Mouse (Mus musculus) forebrain, embryonic 13.5 days (tissue): ENCODE measurements around the gene Slc45a3. TPM values are rescaled to one million over a fixed set of nuclear protein-coding genes. Genes with fewer than 3 reads are reported as not detected.

Experiments used
- ATAC-seq: fragments of 200-750 bp; cut with Nextera tagmentation; 2 replicates; pipeline ENCODE4 v1.8.0; 2017
- H3K27ac ChIP-seq: fragments of 300-500 bp; sonication (generic); 2 replicates; pipeline ENCODE4 v1.5.1; 2015; ENCODE audit warnings: inconsistent platforms, mild to moderate bottlenecking, moderate library complexity
- H3K27me3 ChIP-seq: fragments of 300-500 bp; sonication (generic); 2 replicates; pipeline ENCODE4 v1.6.1; 2015; ENCODE audit warnings: mild to moderate bottlenecking, inconsistent platforms
- H3K36me3 ChIP-seq: fragments of 300-500 bp; sonication (generic); 2 replicates; pipeline ENCODE4 v1.6.1; 2015; ENCODE audit warnings: mild to moderate bottlenecking, inconsistent platforms; ENCODE audit not compliant: poor library complexity, severe bottlenecking
- H3K4me1 ChIP-seq: fragments of 300-500 bp; sonication (generic); 2 replicates; pipeline ENCODE4 v1.6.1; 2015; ENCODE audit warnings: inconsistent platforms
- H3K4me2 ChIP-seq: fragments of 300-500 bp; sonication (generic); 2 replicates; pipeline ENCODE4 v1.6.1; 2015; ENCODE audit warnings: inconsistent platforms, mild to moderate bottlenecking, moderate library complexity
- H3K4me3 ChIP-seq: fragments of 300-500 bp; sonication (generic); 2 replicates; pipeline ENCODE4 v1.5.1; 2015; ENCODE audit warnings: mild to moderate bottlenecking, inconsistent platforms
- H3K9ac ChIP-seq: fragments of 300-500 bp; sonication (generic); 2 replicates; pipeline ENCODE4 v1.6.1; 2015; ENCODE audit warnings: mild to moderate bottlenecking, inconsistent platforms
- H3K9me3 ChIP-seq: fragments of 300-500 bp; sonication (generic); replicated peaks from 2 replicates; pipeline ENCODE4 v1.6.1; 2016; ENCODE audit warnings: inconsistent platforms
- WGBS: fragments of 180-500 bp; shearing (Covaris S2); methylation state at CpG from one replicate; pipeline ENCODE4 v1.1.7; 2015; 5-methylcytosine and 5-hydroxymethylcytosine counted together
- polyA plus RNA-seq: library from polyadenylated mRNA; unstranded; fragments of >200 nt; fragmentation: Nextera tagmentation; extraction: Ambion mirVana; gene quantifications from 2 replicates; pipeline ENCODE4 v1.2.1, GENCODE M21; 2015

Slc45a3 gene
- polyA plus RNA-seq, 1 experiment from 2014 or later, result 2.6 TPM

- Histone ChIP-seq H3K27ac (no peak overlapping the region), H3K9ac (no peak overlapping the region), H3K4me2 (no peak overlapping the region), H3K4me1 (peaks cover 41% of the 10 kb centered on the region), H3K36me3 (no peaks in the 10 kb centered on the region), H3K4me3 (no peak overlapping the region), H3K27me3 (peaks cover 17% of the 10 kb centered on the region), H3K9me3 (no peaks in the 10 kb centered on the region)
- ATAC-seq, result no peak
- WGBS, result 28% methylated on average over 3 of the region's 3 CpGs
Observed at GRCm38 (mm10) chr1:131968556-131968955, 5.8 kb downstream of the Slc45a3 start.

DNA sequence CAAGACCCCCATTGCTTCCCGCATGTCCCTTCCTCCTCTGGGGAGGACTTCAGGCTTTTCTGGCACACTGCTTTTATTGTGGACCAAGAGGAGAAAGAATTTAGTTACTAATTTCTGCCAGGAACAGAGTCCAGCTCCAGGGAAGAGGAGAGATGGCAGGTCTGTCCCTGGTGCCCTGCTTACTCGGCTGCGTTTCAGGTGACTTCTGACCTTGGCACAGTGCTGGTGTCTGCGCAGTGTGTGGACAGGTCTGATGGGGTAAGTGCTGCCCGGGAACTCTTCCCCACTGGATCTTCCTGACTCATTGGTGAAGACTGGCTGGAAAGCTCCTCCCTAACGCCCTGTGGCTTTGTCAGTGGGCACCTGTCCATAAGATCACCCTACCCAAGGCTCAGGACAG is 6.2 kb downstream of the Slc45a3 start:
- H3K9ac ChIP-seq, result no peak overlapping the region
- H3K4me1 ChIP-seq, result peaks cover 39% of the 10 kb centered on the region
- no peaks in the 10 kb centered on the region for H3K9me3 ChIP-seq

DNA sequence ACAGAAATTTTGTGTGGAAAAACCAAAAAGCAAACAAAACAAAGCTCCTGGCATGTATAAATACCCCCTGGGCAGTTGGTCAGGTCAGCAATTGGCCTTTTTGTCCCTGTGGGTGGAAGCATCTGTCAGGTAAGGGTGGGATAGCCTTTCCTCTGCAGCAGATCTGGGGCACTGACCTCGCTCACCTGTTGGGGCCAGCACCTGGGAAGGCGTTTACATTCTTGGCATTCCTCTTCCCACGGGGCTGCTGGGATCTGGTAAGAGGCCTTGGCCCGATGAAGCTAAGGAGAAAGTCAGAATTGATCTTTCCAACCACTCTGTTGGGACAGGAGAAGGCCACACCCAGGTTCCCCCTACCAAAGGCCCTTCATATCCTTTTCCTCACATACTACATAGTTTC is 7.1 kb downstream of the Slc45a3 start:
- Histone ChIP-seq H3K4me2 (no peak overlapping the region), H3K9me3 (no peaks in the 10 kb centered on the region), H3K27me3 (0 out of 2 replicates have a peak, but pooled peaks cover 5% of the 10 kb centered on the region), H3K36me3 (no peaks in the 10 kb centered on the region), H3K4me3 (no peak overlapping the region), H3K4me1 (peaks cover 36% of the 10 kb centered on the region), H3K9ac (no peak overlapping the region), H3K27ac (0 out of 2 replicates have a peak overlapping the region, but pooled peaks have one; percentile 81)
- ATAC-seq, result no peak
- WGBS, result 50% methylated on average over 4 of the region's 4 CpGs

More for the DNA sequence above, 6.2 kb downstream of the Slc45a3 start:
- no peak for ATAC-seq
- Histone ChIP-seq H3K4me2 (no peak overlapping the region), H3K4me3 (no peak overlapping the region), H3K36me3 (no peaks in the 10 kb centered on the region), H3K27me3 (peaks cover 13% of the 10 kb centered on the region), H3K27ac (no peak overlapping the region)
- WGBS, result 72% methylated on average over 6 of the region's 6 CpGs

- ATAC-seq, result no peak
- peaks cover 36% of the 10 kb centered on the region for H3K4me1 ChIP-seq
- WGBS, result 33% methylated on average over 5 of the region's 5 CpGs
- H3K4me3 ChIP-seq, result no peak overlapping the region
- H3K4me2 ChIP-seq, result peak overlapping the region; percentile 44; the same call in 1 of the 2 replicates
- peak overlapping the region; percentile 81 for H3K27ac ChIP-seq
- no peak overlapping the region for H3K9ac ChIP-seq
- no peaks in the 10 kb centered on the region for H3K9me3 ChIP-seq
- no peaks in the 10 kb centered on the region for H3K36me3 ChIP-seq
- H3K27me3 ChIP-seq, result 0 out of 2 replicates have a peak, but pooled peaks cover 5% of the 10 kb centered on the region
Observed at GRCm38 (mm10) chr1:131970322-131970660, 7.5 kb downstream of the Slc45a3 start.

GRCm38 (mm10) chr1:131970661-131971520 is 8.1 kb downstream of the Slc45a3 start:
- peak; percentile 73 for ATAC-seq
- H3K27me3 ChIP-seq, result 0 out of 2 replicates have a peak, but pooled peaks cover under 1% of the 10 kb centered on the region
- H3K27ac ChIP-seq, result peak overlapping the region; percentile 81
- H3K36me3 ChIP-seq, result no peaks in the 10 kb centered on the region
- H3K4me3 ChIP-seq, result no peak overlapping the region
- H3K4me2 ChIP-seq, result peak overlapping the region; percentile 44
- H3K9ac ChIP-seq, result peak overlapping the region; percentile 43; the same call in 1 of the 2 replicates
- 4% methylated on average over 15 of the region's 16 CpGs for WGBS
- H3K4me1 ChIP-seq, result peaks cover 41% of the 10 kb centered on the region
- H3K9me3 ChIP-seq, result no peaks in the 10 kb centered on the region

- peak overlapping the region; percentile 81 for H3K27ac ChIP-seq
- ATAC-seq, result peak; percentile 48; the same call in 1 of the 2 replicates
- H3K9me3 ChIP-seq, result no peaks in the 10 kb centered on the region
- H3K36me3 ChIP-seq, result no peaks in the 10 kb centered on the region
- peak overlapping the region; percentile 44 for H3K4me2 ChIP-seq
- H3K4me1 ChIP-seq, result peaks cover 41% of the 10 kb centered on the region
- H3K9ac ChIP-seq, result peak overlapping the region; percentile 36; the same call in 1 of the 2 replicates
- 3% methylated on average over 15 of the region's 15 CpGs for WGBS
- no peaks in the 10 kb centered on the region for H3K27me3 ChIP-seq
- H3K4me3 ChIP-seq, result no peak overlapping the region
Observed at GRCm38 (mm10) chr1:131971771-131972497, 9.2 kb downstream of the Slc45a3 start.

- Histone ChIP-seq H3K4me1 (peaks cover 41% of the 10 kb centered on the region), H3K4me2 (peak overlapping the region; percentile 44; the same call in 1 of the 2 replicates), H3K9me3 (no peaks in the 10 kb centered on the region), H3K27ac (peak overlapping the region; percentile 81; the same call in 1 of the 2 replicates), H3K4me3 (no peak overlapping the region), H3K36me3 (no peaks in the 10 kb centered on the region), H3K9ac (peak overlapping the region; percentile 36; the same call in 1 of the 2 replicates), H3K27me3 (no peaks in the 10 kb centered on the region)
- peak; percentile 3; the same call in 1 of the 2 replicates for ATAC-seq
- WGBS, result 12% methylated on average over 13 of the region's 13 CpGs
Observed at GRCm38 (mm10) chr1:131972498-131973334, 9.9 kb downstream of the Slc45a3 start.

- WGBS, result 81% methylated on average over 6 of the region's 6 CpGs
- H3K27ac ChIP-seq, result no peak overlapping the region
Observed at GRCm38 (mm10) chr1:131973991-131974390, 11.2 kb downstream of the Slc45a3 start.

GRCm38 (mm10) chr1:131976886-131977285 is 14.1 kb downstream of the Slc45a3 start:
- H3K27me3 ChIP-seq, result no peaks in the 10 kb centered on the region
- H3K27ac ChIP-seq, result no peak overlapping the region
- no peak overlapping the region for H3K9ac ChIP-seq
- no peaks in the 10 kb centered on the region for H3K9me3 ChIP-seq
- ATAC-seq, result no peak
- H3K4me1 ChIP-seq, result peaks cover 23% of the 10 kb centered on the region
- no peak overlapping the region for H3K4me2 ChIP-seq
- WGBS, result 87% methylated on average over 5 of the region's 5 CpGs
- H3K4me3 ChIP-seq, result no peak overlapping the region
- H3K36me3 ChIP-seq, result no peaks in the 10 kb centered on the region

More at GRCm38 (mm10) chr1:131973991-131974390, 11.2 kb downstream of the Slc45a3 start:
- H3K9ac ChIP-seq, result no peak overlapping the region
- no peak overlapping the region for H3K4me2 ChIP-seq
- peaks cover 41% of the 10 kb centered on the region for H3K4me1 ChIP-seq
- no peaks in the 10 kb centered on the region for H3K27me3 ChIP-seq
- ATAC-seq, result no peak
- H3K9me3 ChIP-seq, result no peaks in the 10 kb centered on the region
- H3K36me3 ChIP-seq, result no peaks in the 10 kb centered on the region
- no peak overlapping the region for H3K4me3 ChIP-seq

DNA sequence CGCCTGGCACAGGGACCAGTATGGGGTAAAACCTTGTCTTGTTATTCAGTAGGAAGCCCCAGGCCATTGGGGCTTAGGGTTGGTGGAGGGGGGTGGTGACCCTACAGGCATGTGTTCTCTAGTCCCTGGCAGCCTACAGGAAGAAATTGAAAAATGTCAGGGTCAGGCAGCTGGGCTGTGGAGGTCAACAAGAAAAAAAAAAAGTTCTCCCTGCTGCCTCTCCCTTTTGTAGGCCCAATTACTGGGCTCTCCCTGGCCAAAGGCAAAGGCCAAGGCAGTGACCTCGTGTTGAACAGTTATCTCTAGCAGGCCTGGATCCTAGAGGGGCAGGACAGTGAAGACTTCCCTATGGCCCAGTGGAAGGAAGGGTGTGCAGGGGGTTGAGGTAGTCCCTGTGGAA is 17.7 kb downstream of the Slc45a3 start:
- no peak for ATAC-seq
- Histone ChIP-seq H3K9ac (no peak overlapping the region), H3K36me3 (no peaks in the 10 kb centered on the region), H3K27me3 (no peaks in the 10 kb centered on the region), H3K4me1 (0 out of 2 replicates have a peak, but pooled peaks cover 11% of the 10 kb centered on the region), H3K9me3 (no peaks in the 10 kb centered on the region), H3K27ac (no peak overlapping the region), H3K4me3 (no peak overlapping the region), H3K4me2 (no peak overlapping the region)
- WGBS, result 30% methylated on average over 2 of the region's 2 CpGs

GRCm38 (mm10) chr1:131981378-131982013 is 18.7 kb downstream of the Slc45a3 start:
- no peak overlapping the region for H3K27ac ChIP-seq
- H3K9ac ChIP-seq, result no peak overlapping the region
- no peaks in the 10 kb centered on the region for H3K36me3 ChIP-seq
- H3K4me3 ChIP-seq, result no peak overlapping the region
- no peaks in the 10 kb centered on the region for H3K9me3 ChIP-seq
- ATAC-seq, result peak; percentile 66
- no peaks in the 10 kb centered on the region for H3K27me3 ChIP-seq
- 0 out of 2 replicates have a peak, but pooled peaks cover 7% of the 10 kb centered on the region for H3K4me1 ChIP-seq
- 52% methylated on average over 12 of the region's 12 CpGs for WGBS
- no peak overlapping the region for H3K4me2 ChIP-seq
